Mouse (Mus musculus) ES-Bruce4 (cell line): ENCODE results near the gene Taf15. TPM values are rescaled to one million over a fixed set of nuclear protein-coding genes. Genes with fewer than 3 reads are reported as not detected.

Experiments used
- H3K27ac ChIP-seq: 2 replicates; pipeline ENCODE4 v1.5.1; 2012; ENCODE audit warnings: low read length, inconsistent platforms; ENCODE audit not compliant: insufficient read depth
- H3K27me3 ChIP-seq: 2 replicates; pipeline ENCODE4 v1.6.1; 2012; ENCODE audit warnings: mild to moderate bottlenecking, low read length, inconsistent platforms; ENCODE audit not compliant: control insufficient read depth, poor library complexity, insufficient read depth, severe bottlenecking
- H3K36me3 ChIP-seq: 2 replicates; pipeline ENCODE4 v1.6.1; 2012; ENCODE audit warnings: inconsistent platforms, mild to moderate bottlenecking, low read length, moderate library complexity; ENCODE audit not compliant: control insufficient read depth, poor library complexity, insufficient read depth, severe bottlenecking
- H3K4me1 ChIP-seq: one replicate; pipeline ENCODE4 v1.8.1; 2011; ENCODE audit warnings: low read length; ENCODE audit not compliant: control insufficient read depth, insufficient read depth
- H3K4me3 ChIP-seq: 2 replicates; pipeline ENCODE4 v1.5.1; 2011; ENCODE audit warnings: low read depth, mild to moderate bottlenecking, low read length
- H3K9ac ChIP-seq: 2 replicates; pipeline ENCODE4 v1.6.1; 2012; ENCODE audit warnings: low read depth, mild to moderate bottlenecking, inconsistent platforms; ENCODE audit not compliant: poor library complexity, severe bottlenecking
- H3K9me3 ChIP-seq: replicated peaks from 2 replicates; pipeline ENCODE4 v1.6.1; 2012; ENCODE audit warnings: mild to moderate bottlenecking, low read length, inconsistent platforms; ENCODE audit not compliant: control insufficient read depth, poor library complexity, insufficient read depth, severe bottlenecking
- CTCF ChIP-seq: IDR thresholded peaks from one replicate; pipeline ENCODE4 v1.8.1; 2011; ENCODE audit warnings: low read depth, low read length
- EP300 ChIP-seq: IDR thresholded peaks from 2 replicates; pipeline ENCODE4 v1.6.1; 2011; ENCODE audit warnings: low read depth, low read length; ENCODE audit not compliant: insufficient read depth
- POLR2A ChIP-seq: IDR thresholded peaks from one replicate; pipeline ENCODE4 v1.8.1; 2011; ENCODE audit warnings: low read length; ENCODE audit not compliant: insufficient read depth
- polyA plus RNA-seq: library from polyadenylated mRNA; stranded (reverse); fragments of >200 nt; gene quantifications from 2 replicates; pipeline ENCODE4 v1.2.4, GENCODE M21; 2011; ENCODE audit warnings: low read depth; ENCODE audit not compliant: missing spikeins, insufficient read depth, insufficient read length

Gene Taf15
- polyA plus RNA-seq, 1 experiment, result 326 TPM

- H3K36me3 ChIP-seq, result no peaks in the 10 kb centered on the region
- H3K27me3 ChIP-seq, result no peaks in the 10 kb centered on the region
- no peaks in the 10 kb centered on the region; the same call in 1 of the 2 replicates for H3K9me3 ChIP-seq
- no peaks in the 10 kb centered on the region for H3K4me1 ChIP-seq
- no peak for TF ChIP-seq CTCF
- no peak for TF ChIP-seq EP300
- no peak for TF ChIP-seq POLR2A
- H3K4me3 ChIP-seq, result no peak overlapping the region
- no peak overlapping the region for H3K27ac ChIP-seq
- no peak overlapping the region for H3K9ac ChIP-seq
These were observed 78.8 kb downstream of the Taf15 start for GRCm38 (mm10) chr11:83551668-83552067.

Other genes with a start within 250 kb of the Taf15 start
- not detected in 2 replicates for gene Slfn14, start 186.4 kb upstream of the Taf15 start, polyA plus RNA-seq
- 190 and 196 TPM in 2 replicates for gene Ap2b1, start 174.1 kb upstream of the Taf15 start, polyA plus RNA-seq
- 10.4 and 11.8 TPM in 2 replicates for gene Pex12, start 170.5 kb upstream of the Taf15 start, polyA plus RNA-seq
- gene Rasl10b, start 63.9 kb upstream of the Taf15 start, polyA plus RNA-seq, result 1.1 and 1.6 TPM in 2 replicates
- gene Gas2l2, start 43.6 kb upstream of the Taf15 start, polyA plus RNA-seq, result not detected in 2 replicates
- not detected in 2 replicates for gene 1700020L24Rik, start 35.4 kb upstream of the Taf15 start, polyA plus RNA-seq
- gene Mmp28, start 10.0 kb upstream of the Taf15 start, polyA plus RNA-seq, result 0.26 and 0.52 TPM in 2 replicates
- not detected in 2 replicates for gene Heatr9, start 49.1 kb downstream of the Taf15 start, polyA plus RNA-seq
- not detected in 2 replicates for gene Ccl5, start 57.4 kb downstream of the Taf15 start, polyA plus RNA-seq
- gene Ccl9, start 105.5 kb downstream of the Taf15 start, polyA plus RNA-seq, result not detected in 2 replicates
- not detected in 2 replicates for gene Ccl6, start 120.0 kb downstream of the Taf15 start, polyA plus RNA-seq
- gene Rpl9-ps1, start 172.5 kb downstream of the Taf15 start, polyA plus RNA-seq, result not detected in 2 replicates
- gene Ccl3, start 176.3 kb downstream of the Taf15 start, polyA plus RNA-seq, result not detected in 2 replicates
- gene Ccl4, start 189.5 kb downstream of the Taf15 start, polyA plus RNA-seq, result not detected in 2 replicates
- not detected in 2 replicates for gene Wfdc17, start 230.9 kb downstream of the Taf15 start, polyA plus RNA-seq
- not detected in 2 replicates for gene Wfdc18, start 235.9 kb downstream of the Taf15 start, polyA plus RNA-seq